Mouse (Mus musculus) retina, embryonic 14.5 days (tissue): ENCODE results near the gene Tox2.

Experiments used
- DNase-seq: peaks from one replicate; pipeline ENCODE4 v3.0.0-alpha.2; 2015; ENCODE audit warnings: low spot score

Tox2 gene

DNA sequence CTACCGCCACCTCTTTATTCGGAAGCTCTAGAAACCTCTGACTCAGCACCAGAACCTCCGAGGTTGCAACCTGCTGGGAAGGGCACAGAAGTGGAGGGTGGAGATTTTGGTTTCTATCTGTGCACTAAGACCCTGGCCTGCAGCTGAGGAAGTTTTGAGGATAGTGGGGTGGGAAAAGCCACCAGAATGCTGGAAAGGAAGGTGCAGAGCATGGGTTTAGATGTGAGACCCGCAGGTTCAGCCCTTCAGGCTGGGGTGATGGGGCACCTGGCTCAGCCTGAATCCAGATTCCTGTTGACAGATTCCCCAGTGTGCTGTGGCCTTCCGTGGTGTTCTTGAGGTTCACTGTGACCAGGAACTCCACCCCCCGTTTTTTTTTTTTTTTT, 2.3 kb downstream of the Tox2 start:
- peak; percentile 50 for DNase-seq

DNA sequence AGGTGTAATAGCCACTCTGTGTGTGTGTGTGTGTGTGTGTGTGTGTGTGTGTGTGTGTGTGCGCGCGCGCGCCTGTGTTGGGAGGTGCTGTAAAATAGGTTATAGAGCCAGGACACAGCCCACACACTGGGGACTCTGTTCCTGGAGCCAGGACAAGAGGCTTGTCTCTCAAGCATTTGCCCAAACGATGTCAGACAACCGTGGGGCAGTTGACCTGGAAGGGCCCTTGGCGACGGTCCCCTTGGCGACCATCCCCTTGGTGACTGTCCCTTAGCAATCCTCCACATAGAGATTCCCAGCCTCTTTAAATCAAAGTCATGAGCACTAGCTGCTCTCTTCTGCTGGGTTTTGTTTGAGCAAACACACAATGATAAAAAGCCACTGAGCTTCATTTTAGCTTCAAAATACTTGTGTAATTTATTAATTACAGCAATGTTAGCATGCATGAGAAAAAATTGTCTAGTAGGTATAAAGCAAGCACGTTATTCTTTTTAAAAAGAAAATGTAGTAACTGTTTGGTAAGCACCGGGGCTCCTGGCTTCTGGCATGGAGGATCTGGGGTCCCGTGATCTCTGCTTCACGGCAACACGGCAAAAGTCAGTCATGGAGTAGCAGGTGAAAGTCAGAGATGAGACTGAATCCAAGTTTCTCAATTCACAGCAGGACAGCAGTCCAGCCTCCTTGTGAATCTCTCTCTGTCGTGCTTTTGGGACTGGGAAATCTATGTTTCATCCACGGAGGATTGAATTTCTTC, 3.0 kb downstream of the Tox2 start:
- DNase-seq: peak; percentile 92

DNA sequence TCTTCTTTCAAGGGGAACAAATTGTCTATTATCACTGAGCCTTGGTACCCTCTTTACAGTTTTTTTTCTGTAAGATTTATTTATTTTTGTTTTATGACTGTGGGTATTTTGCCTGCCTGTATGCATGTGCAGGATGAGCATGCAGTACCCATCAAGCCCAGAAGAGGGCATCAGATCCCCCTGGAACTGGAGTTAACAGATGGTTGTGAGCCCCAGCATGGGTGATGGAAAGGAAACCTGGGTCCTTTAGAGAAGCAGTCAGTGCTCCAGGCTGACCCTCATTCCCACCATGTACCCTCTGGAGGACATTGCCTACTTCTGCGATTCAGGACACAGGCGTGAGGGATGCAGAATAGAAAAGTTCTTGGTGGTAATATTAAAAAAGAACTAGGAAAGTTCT, 4.4 kb downstream of the Tox2 start:
- peak; percentile 60 for DNase-seq

DNA sequence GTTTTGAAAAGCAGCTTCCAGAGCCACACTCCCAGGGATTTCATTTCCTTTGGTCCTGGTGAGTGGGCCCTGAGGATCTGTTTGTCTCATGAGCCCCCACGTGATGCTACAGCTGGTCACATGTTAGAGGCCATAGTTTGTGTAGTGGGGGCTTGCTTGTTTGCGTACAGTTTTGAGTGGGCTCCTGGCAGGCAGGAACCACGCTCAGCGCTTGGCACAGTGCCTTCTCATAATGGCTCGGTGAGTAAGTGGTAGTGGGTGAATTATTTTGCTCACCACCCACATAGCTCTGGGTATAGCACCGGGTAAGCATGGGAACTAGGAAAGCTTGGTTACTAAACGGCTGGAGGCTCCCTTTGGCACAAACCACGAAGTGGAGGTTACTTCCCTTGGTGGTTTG, 6.2 kb downstream of the Tox2 start:
- DNase-seq: no peak

DNA sequence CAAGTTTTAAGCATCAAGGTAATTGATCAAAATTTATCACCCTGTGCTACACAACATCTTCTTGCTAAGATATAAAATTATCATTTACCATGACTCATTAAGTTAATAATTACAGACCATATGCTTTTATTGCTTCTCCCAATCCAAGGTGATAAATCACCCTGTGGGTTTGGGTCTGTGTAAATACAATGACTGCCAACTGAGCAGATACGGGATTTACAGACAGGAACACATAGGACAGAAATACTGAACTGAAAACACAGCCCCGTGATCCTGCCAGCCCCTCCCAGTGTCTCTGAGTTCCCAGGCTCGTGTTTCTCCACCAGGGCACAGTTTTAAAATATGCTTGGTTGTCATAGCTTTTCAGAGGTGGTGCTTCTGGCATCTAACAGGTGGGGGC, 10.2 kb downstream of the Tox2 start:
- DNase-seq: no peak

DNA sequence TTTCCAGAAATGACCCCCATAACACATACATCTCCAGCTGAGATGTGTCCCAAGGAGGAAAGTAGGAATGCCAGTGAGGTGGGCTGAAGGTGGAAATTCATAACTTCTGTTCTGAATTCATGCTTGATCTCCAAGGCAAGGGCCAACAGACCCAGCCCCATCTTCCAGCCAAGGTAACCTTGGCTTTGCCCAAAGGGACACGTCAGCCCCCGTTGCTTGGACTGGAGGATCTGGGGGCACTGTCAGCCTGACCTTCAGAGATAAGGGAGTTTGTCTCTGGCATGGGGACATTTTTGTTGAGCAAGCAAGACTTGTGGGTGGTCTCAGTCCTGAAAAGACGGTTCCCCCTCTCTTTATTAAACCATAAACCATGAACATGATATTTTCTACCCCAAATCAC, 15.2 kb downstream of the Tox2 start:
- no peak for DNase-seq

DNA sequence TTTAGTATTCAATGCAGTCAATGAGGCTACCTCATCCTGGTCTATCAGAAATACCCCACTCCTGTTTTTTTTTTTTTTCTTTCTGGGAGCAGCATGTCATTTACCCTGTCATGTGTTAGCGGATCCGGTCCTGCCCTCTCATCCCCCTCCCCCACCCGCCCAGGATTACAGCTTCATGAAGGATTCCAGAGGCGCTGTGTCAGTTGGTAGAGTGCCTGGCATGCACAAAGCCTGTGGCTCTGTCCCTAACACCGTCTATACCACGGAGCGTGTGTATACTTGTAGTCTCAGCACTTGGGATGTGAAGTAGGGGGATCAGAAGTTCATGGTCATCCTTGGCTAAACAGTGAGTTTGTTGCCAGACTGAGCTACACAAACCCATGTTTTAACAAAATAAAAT, 15.6 kb downstream of the Tox2 start:
- DNase-seq: no peak

DNA sequence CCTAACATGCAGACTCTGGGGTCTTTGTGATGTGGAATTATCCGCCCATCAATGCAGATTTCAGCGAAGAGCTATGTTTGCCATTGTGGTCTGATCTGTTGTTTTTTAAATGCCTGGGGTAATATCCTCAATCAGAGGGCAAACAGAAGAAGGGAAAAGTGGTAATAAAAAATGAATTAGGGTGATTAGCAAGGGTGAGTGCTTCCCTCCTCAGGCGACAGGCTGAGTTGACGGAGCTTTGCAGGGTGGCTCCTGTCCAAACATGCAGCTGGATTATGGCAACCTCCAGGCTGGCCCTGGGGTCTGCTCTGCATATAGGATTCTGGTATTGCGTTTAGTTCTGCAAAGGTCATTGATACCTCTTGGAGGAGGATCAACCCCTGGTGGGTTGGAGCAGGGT, 16.5 kb downstream of the Tox2 start:
- no peak for DNase-seq

DNA sequence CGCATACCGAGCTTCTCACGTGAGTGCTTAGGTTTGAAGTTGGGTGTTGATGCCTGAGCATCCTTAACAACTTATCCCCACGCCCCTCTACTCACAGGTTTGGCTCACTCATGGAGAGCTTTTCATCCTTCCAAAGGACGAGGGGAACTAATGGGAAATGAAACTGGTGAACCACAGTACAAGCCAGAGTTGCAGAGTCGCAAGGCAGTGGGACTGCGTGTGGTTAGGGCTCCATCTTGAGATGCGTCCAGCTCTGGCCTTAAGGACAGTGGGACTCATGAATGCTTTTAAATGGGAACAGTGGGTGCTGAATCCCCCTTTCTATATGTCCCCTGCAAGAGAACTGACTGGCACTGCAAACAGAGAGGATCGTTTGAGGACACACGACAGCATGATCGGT, 17.8 kb downstream of the Tox2 start:
- no peak for DNase-seq

DNA sequence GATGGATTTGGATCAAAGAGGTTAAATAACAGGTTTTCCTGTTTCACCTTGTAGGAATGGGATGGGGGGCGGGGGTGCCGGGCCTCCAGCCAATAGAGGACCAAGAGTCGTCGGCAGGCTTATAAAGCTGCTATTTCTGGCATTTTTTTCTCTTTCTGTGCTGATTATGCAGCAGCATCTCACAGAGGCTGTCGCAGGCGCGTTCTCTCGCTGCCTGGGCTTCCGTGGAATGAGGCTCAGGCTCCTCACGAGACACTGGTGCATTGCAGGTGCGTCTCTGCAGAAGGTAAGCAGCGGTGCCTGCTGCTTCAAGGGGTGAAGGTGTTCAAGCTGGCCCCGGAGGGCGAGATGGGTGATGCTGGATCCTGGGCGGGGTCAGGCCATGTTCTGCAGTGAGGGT, 22.4 kb downstream of the Tox2 start:
- DNase-seq: no peak

DNA sequence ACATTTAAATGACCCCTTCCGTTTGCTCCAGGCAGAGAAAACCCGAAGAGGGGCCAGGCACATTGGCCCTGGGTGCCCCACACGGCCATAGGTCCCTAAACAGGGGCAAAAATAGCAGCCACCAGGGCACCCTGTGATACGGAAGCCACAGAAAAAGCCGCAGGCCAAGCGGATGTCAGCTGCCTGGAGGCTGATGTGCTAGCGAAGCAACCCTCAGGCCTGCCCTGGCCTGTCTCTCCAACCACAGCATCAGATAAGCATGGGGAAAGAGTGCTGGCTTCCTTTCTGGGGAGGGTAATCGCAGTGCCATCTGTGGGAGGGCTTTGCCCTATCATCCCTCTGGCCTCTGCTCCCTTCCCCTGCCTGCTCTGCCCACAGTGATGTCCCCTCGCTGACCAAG, 26.1 kb downstream of the Tox2 start:
- no peak for DNase-seq

DNA sequence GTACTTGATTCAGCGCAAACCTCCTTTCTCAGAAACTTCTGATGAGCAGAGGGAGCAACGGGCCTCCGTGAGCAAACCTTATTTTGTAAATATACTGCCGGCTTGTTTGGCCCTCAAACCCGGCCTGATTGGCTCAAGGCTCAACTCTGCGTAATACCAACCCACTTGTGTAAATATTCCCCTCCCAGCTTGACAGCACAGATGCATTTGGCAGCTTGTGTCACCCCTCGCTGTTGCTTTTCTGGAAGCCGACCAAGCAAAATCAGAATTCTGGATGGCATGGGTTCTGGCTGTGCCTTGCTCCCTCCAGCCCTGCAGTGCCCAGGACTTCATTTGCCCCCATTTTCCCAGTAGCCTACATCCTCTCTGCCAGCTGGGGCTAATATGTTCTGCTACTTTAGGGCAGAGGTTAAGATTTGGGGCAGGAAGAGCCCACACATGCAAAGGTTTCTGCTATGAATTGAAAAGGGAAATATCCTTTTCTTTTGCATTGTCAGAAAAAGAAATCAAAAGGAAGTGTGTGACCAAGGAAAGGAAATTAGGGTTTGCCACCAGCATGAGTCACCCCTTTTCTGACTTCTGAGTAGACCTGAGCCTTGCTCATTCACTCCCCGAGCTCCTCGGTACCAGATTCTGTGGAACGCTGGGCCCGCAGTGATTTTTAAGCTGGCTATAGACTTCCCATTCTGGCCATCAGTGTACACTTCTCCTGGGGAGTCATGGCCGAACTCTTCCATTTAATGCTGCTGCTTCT, 29.0 kb downstream of the Tox2 start:
- no peak for DNase-seq

DNA sequence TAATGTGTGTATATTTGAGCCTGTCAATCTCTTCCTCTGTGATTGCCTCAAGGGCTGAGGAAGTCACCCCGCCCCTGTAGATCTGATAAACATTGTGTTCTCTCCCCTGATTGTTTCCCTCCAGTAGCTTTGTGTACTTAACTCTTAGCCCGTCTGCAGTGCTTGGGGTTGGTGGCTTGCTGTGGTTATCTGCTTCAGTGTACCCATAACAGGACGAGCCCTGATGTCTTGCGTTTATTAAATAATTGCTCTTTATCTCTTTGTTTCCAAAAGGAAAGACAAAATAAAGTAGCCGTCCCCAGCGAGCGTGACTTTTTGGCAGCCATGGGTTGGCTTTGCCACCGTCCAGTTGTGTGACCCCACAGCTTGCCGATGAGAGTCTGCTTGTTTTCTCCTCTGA, 30.7 kb downstream of the Tox2 start:
- no peak for DNase-seq

DNA sequence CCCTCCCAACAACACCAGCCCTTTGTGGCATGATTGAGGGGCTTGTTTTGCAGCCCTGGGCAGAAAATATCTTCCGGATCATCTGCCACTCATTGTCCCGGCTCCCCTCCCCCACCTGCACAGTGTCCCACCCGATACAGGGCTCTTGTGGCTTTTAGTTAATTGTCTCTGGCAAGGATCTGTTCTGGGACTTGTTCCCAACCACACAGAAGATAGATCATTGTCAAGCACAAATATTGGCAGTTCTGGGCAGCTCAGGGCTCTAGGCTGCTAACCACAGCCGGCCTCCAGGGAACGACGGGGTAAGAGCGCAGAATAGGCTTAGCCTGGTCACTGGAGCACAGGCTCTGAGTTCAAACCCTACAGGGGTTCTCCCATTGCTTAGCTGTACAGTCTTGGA, 33.1 kb downstream of the Tox2 start:
- DNase-seq: peak; percentile 76

DNA sequence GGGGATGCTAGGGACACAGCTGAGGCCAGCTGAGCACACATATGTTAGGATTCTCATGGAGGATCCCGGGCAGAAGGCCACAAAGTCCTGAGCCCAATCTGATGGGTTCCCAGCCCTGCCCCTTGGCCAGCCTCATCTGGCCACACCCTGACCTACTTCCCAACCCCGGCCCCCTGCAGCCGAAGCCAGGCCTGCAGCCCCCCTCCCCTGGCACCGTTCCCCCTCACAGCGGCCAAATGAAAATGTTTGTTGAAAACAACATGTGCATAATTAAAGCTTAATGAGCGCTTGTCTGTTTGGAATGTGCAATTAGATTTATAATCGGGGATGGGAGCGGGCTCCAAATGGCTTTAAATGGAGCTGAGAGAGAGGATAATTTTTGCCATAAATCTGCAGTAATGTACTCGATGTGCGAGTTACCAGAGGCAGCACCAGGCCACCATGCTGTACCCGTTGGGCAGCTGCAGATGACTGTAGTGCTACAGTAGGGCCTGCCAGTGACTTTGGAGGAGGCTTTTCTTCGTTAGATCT, 35.1 kb downstream of the Tox2 start:
- peak; percentile 58 for DNase-seq

DNA sequence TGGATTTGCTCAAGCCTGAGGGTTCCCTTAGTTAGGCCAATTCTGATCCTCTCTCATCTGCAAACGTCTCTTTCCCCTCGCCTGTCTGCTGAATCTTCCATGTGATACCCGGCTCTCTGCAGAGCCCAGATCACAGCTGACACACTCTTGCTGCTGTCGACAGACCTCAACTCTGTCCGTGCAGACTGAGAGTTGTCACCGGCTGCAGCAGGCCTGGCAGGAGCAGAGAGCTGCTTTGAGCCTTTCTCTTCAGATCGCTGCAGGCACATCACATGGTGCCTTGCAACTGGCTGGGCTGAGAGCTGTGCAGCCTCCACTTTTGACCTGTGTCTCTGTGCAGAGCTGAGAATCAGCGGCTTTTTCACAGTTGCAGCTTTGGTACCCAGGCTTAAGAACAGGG, 37.0 kb downstream of the Tox2 start:
- DNase-seq: no peak

DNA sequence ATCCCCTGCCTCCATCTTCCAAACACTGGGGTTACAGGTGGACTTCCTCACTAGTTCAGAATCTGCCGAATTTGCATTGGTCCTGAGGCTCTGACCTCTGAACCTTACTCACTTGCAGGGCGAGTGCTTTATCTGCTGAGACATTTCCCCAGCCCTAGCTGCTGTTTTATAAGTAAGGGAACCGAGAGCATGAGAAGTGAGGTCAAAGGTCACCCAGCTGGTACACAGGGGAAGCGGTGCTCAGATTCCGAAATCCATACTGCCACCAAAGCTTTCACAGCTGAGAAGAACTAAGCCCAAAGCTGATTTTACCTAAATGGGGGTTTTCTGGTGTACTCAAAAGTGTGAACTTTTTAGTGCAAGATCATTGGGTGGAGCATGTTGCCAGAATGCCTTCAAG, 38.9 kb downstream of the Tox2 start:
- no peak for DNase-seq

DNA sequence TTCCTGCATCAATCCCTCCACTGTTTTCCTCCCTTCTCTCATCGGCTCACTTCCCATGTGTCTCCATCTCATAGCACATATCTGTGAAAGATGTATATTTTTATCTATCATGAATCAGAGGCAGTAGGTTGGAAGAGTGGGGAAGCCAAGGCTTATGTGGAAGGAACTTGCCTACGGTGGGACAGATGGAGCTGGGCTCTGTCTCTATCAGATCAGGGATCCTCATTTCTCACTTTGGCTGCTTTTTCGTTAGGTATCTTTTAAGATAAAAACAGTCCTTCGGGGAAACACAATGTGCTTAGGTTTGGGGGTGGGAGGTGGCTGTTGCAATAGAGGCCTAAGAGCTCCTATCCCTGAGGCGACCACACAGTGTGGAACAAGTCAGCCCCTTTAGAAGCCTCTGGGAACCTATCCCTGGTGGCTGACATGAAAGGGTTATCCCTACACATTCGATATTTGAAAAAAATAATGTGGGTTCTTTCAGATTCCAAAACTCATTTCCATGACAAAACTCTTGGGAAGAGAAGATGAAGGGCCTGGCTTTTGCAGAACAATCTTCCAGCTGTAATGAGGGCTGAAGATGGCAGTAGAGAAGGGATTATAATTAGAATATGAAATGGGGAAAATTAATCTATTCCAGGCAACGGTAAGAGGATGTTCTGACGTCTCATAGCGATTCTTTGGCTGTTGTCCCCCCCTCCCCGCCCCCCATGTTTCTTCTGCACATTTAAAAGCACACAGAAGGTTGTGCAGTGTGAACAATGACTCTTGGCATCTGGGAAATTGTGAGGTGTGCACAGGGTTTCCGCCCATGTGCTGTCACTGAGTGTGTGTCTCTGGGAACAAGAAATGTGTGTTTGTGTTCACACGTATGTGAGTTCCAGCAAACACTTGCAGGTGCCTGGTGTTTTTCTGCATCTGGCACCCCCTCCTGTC, 41.3 kb downstream of the Tox2 start:
- no peak for DNase-seq

DNA sequence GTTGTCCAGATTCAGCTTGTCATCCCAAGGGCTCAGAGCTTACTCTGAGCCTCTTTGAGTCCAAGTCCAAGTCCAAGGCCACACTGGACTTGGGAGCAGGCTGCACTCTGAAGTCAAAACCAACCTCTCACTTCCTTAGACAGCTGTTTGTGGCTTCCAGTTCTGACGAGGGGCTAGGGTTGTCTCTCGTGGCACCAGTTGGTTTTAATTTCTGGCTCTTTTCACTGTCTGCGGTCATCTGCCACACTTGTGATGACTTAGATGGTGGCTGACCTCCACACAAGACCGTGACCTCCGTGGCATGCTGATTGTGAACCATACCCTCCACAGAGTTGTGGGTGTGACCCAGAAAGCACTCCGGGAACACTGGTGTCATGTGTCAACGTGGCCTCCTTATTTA, 46.0 kb downstream of the Tox2 start:
- no peak for DNase-seq

DNA sequence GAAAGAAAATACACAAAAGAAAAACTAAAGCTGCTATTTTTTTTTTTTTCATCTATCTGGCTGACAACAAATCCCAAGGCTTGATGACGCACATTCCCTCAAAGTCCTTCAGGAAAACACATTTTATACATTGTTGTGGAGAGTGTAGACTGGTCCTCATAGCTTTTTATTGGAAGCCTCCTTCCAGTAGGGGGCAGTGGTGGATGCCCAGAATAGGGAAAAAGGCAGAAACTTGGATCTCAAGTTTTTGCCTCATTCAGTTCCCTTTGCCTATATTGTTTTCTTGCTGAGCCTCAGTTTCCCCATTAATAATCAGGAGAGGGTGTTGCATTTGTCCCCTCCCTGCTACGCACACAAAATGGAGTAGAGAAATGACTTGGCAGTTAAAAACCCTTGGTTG, 49.7 kb downstream of the Tox2 start:
- peak; percentile 38 for DNase-seq

DNA sequence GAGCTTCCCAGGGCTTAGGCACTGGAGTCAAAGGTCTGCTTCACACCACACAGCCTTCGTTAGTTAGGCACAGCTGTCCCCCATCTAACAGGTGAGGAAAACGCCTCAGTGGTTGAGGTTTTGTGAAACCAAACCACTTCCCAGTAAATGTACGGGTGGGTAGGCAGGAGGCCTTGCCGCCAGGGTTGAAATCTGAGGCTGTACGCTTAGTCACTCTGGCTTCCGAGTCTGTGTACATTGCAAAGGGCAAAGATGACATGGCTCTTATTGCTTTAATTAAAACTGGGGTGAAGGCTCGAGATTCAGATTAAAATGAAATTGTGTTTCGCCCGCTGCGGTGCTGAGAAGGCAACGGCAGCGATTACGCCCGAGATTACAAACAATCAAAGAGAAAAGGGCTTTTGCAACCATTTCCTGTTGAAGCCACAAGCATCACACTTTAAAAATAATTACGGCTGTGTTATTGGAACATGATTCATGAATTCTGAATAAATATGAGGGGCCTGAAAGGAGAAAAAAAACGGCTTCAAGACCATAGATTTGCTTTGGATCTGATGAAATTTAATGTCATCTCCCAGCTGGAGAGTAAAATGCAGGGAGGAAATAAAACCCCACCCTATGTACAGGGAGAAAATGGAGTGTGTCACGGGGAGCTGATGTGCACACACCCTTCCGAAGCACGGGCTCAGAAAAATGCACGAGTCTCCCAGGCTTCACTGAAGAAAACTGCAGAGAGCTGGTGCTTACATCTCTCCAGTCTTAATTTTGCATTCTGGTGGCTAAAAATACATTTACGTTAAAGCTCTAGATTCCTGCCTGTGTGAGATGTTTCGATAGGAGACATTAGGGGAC, 50.5 kb downstream of the Tox2 start:
- DNase-seq: no peak

DNA sequence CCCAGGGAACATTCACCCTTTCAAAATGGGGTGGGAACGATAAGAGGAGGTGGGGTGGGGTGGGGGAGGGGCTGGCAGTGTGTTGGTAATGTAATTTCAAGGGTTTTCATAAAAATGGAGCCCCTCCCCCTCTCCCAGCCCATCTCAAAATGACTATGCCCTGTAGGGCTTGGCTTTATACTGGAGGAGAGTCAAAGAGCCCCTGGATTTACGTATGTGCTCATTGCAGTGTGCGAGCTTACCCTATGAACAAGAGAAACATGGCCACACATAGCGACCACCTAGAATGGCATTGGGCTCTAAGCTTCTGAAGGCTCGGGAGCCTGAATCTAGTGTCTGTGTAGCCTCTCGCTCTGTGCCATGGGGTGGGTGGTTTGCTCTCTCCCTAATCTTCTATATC, 51.3 kb downstream of the Tox2 start:
- no peak for DNase-seq
